Mouse (Mus musculus) forebrain, embryonic 14.5 days (tissue): Measurements from ENCODE around the gene Hcar1. TPM values are rescaled to one million over a fixed set of nuclear protein-coding genes. Genes with fewer than 3 reads are reported as not detected.
A peak's percentile ranks its signal among the peaks of the same experiment; 100 is the strongest.

Source experiments
- ATAC-seq: fragments of 200-750 bp; cut with Nextera tagmentation; 2 replicates; pipeline ENCODE4 v1.8.0; 2017; ENCODE audit warnings: mild to moderate bottlenecking, moderate library complexity
- DNase-seq: peaks from one replicate; pipeline ENCODE4 v3.0.0-alpha.2; 2015; ENCODE audit warnings: low spot score
- H3K27ac ChIP-seq: fragments of 300-500 bp; sonication (generic); 2 replicates; pipeline ENCODE4 v1.5.1; 2014; ENCODE audit warnings: low read depth, mild to moderate bottlenecking, control low read depth, low read length, moderate library complexity
- H3K27me3 ChIP-seq: fragments of 300-500 bp; sonication (generic); replicated peaks from 2 replicates; pipeline ENCODE4 v1.6.1; 2014; ENCODE audit warnings: low read length, control low read depth, mixed read lengths; ENCODE audit not compliant: control insufficient read depth, insufficient read depth
- H3K36me3 ChIP-seq: fragments of 300-500 bp; sonication (generic); 2 replicates; pipeline ENCODE4 v1.6.1; 2014; ENCODE audit warnings: low read length, control low read depth; ENCODE audit not compliant: control insufficient read depth, insufficient read depth
- H3K4me1 ChIP-seq: fragments of 300-500 bp; sonication (generic); 2 replicates; pipeline ENCODE4 v1.6.1; 2014; ENCODE audit warnings: antibody characterized with exemption, low read length, control low read depth; ENCODE audit not compliant: control insufficient read depth, insufficient read depth
- H3K4me2 ChIP-seq: fragments of 300-500 bp; sonication (generic); 2 replicates; pipeline ENCODE4 v1.6.1; 2014; ENCODE audit warnings: mild to moderate bottlenecking, control low read depth, low read length
- H3K4me3 ChIP-seq: fragments of 300-500 bp; sonication (generic); 2 replicates; pipeline ENCODE4 v1.5.1; 2014; ENCODE audit warnings: low read depth, low read length, control low read depth
- H3K9ac ChIP-seq: fragments of 300-500 bp; sonication (generic); 2 replicates; pipeline ENCODE4 v1.6.1; 2014; ENCODE audit warnings: mild to moderate bottlenecking, low read length, control low read depth, moderate library complexity
- H3K9me3 ChIP-seq: fragments of 300-500 bp; sonication (generic); replicated peaks from 2 replicates; pipeline ENCODE4 v1.6.1; 2016; ENCODE audit warnings: low read length, control low read depth, mixed read lengths; ENCODE audit not compliant: control insufficient read depth
- WGBS: fragments of 180-500 bp; shearing (Covaris S2); extraction: QIAGEN DNeasy Blood & Tissue Kit; methylation state at CpG from one replicate; pipeline ENCODE4 v1.1.7; 2014; 5-methylcytosine and 5-hydroxymethylcytosine counted together
- polyA plus RNA-seq: library from polyadenylated mRNA; unstranded; fragments of >200 nt; fragmentation: Nextera tagmentation; extraction: Ambion mirVana; gene quantifications from 2 replicates; pipeline ENCODE4 v1.2.1, GENCODE M21; 2014

Hcar1 gene
- polyA plus RNA-seq, 1 experiment from 2014 or later, result 0.17 TPM

GRCm38 (mm10) chr5:123897352-123897751 is 17.5 kb upstream of the Hcar1 start:
- Histone ChIP-seq H3K27ac (no peak overlapping the region), H3K4me1 (no peaks in the 10 kb centered on the region), H3K27me3 (no peaks in the 10 kb centered on the region), H3K4me2 (no peak overlapping the region), H3K9ac (no peak overlapping the region), H3K36me3 (no peaks in the 10 kb centered on the region), H3K9me3 (no peaks in the 10 kb centered on the region), H3K4me3 (no peak overlapping the region)
- no peak for DNase-seq
- ATAC-seq, result no peak
- 84% methylated on average over 13 of the region's 13 CpGs for WGBS

- Histone ChIP-seq H3K27me3 (no peaks in the 10 kb centered on the region), H3K4me1 (no peaks in the 10 kb centered on the region), H3K27ac (no peak overlapping the region), H3K9ac (no peak overlapping the region), H3K4me3 (no peak overlapping the region), H3K4me2 (no peak overlapping the region), H3K9me3 (no peaks in the 10 kb centered on the region), H3K36me3 (no peaks in the 10 kb centered on the region)
- ATAC-seq (no peak), DNase-seq (no peak)
- WGBS, result 84% methylated on average over 11 of the region's 11 CpGs
These were observed 16.6 kb upstream of the Hcar1 start for GRCm38 (mm10) chr5:123896395-123896794.

- H3K9me3 ChIP-seq, result no peaks in the 10 kb centered on the region
- H3K36me3 ChIP-seq, result no peaks in the 10 kb centered on the region
- no peaks in the 10 kb centered on the region for H3K4me1 ChIP-seq
- no peak for ATAC-seq
- no peaks in the 10 kb centered on the region for H3K27me3 ChIP-seq
- no peak overlapping the region for H3K4me2 ChIP-seq
- DNase-seq, result no peak
- no peak overlapping the region for H3K27ac ChIP-seq
- 93% methylated on average over 5 of the region's 5 CpGs for WGBS
- H3K4me3 ChIP-seq, result no peak overlapping the region
- no peak overlapping the region for H3K9ac ChIP-seq
These were observed 13.7 kb upstream of the Hcar1 start for GRCm38 (mm10) chr5:123893520-123893919.

- Histone ChIP-seq H3K36me3 (no peaks in the 10 kb centered on the region), H3K27me3 (no peaks in the 10 kb centered on the region), H3K27ac (no peak overlapping the region), H3K9ac (no peak overlapping the region), H3K4me3 (no peak overlapping the region), H3K9me3 (no peaks in the 10 kb centered on the region), H3K4me1 (no peaks in the 10 kb centered on the region), H3K4me2 (no peak overlapping the region)
- 40% methylated on average over 6 of the region's 6 CpGs for WGBS
- DNase-seq (peak; percentile 47), ATAC-seq (no peak)
These were observed 11.8 kb upstream of the Hcar1 start for GRCm38 (mm10) chr5:123891669-123892068.

GRCm38 (mm10) chr5:123890987-123891386 is 11.2 kb upstream of the Hcar1 start:
- Histone ChIP-seq H3K4me3 (no peak overlapping the region), H3K4me2 (no peak overlapping the region), H3K27me3 (no peaks in the 10 kb centered on the region), H3K36me3 (no peaks in the 10 kb centered on the region), H3K4me1 (no peaks in the 10 kb centered on the region), H3K27ac (no peak overlapping the region), H3K9ac (no peak overlapping the region), H3K9me3 (no peaks in the 10 kb centered on the region)
- WGBS, result 77% methylated on average over 5 of the region's 5 CpGs
- ATAC-seq (no peak), DNase-seq (no peak)

GRCm38 (mm10) chr5:123890312-123890711 is 10.5 kb upstream of the Hcar1 start:
- no peaks in the 10 kb centered on the region for H3K27me3 ChIP-seq
- 76% methylated on average over 2 of the region's 2 CpGs for WGBS
- H3K27ac ChIP-seq, result no peak overlapping the region
- H3K4me2 ChIP-seq, result no peak overlapping the region
- H3K4me3 ChIP-seq, result no peak overlapping the region
- no peaks in the 10 kb centered on the region for H3K36me3 ChIP-seq
- H3K4me1 ChIP-seq, result no peaks in the 10 kb centered on the region
- H3K9ac ChIP-seq, result no peak overlapping the region
- ATAC-seq, result no peak
- no peaks in the 10 kb centered on the region for H3K9me3 ChIP-seq
- no peak for DNase-seq

- Histone ChIP-seq H3K4me3 (no peak overlapping the region), H3K9me3 (no peaks in the 10 kb centered on the region), H3K36me3 (no peaks in the 10 kb centered on the region), H3K4me2 (no peak overlapping the region), H3K27me3 (no peaks in the 10 kb centered on the region), H3K9ac (no peak overlapping the region), H3K4me1 (no peaks in the 10 kb centered on the region), H3K27ac (no peak overlapping the region)
- WGBS, result 83% methylated on average over 3 of the region's 3 CpGs
- DNase-seq (no peak), ATAC-seq (no peak)
These were observed 6.5 kb upstream of the Hcar1 start for GRCm38 (mm10) chr5:123886365-123886764.

- Histone ChIP-seq H3K36me3 (no peaks in the 10 kb centered on the region), H3K27ac (no peak overlapping the region), H3K27me3 (no peaks in the 10 kb centered on the region), H3K4me2 (no peak overlapping the region), H3K4me1 (no peaks in the 10 kb centered on the region), H3K4me3 (no peak overlapping the region), H3K9me3 (no peaks in the 10 kb centered on the region), H3K9ac (no peak overlapping the region)
- no peak for DNase-seq
- 81% methylated on average over 10 of the region's 10 CpGs for WGBS
- ATAC-seq, result no peak
These were observed 4.5 kb upstream of the Hcar1 start for GRCm38 (mm10) chr5:123884332-123884731.

GRCm38 (mm10) chr5:123883891-123884290 is 4.1 kb upstream of the Hcar1 start:
- DNase-seq (no peak), ATAC-seq (no peak)
- no peaks in the 10 kb centered on the region for H3K4me1 ChIP-seq
- H3K27ac ChIP-seq, result no peak overlapping the region
- WGBS, result 86% methylated on average over 7 of the region's 7 CpGs
- no peak overlapping the region for H3K4me2 ChIP-seq
- no peaks in the 10 kb centered on the region for H3K9me3 ChIP-seq
- H3K9ac ChIP-seq, result no peak overlapping the region
- H3K27me3 ChIP-seq, result no peaks in the 10 kb centered on the region
- no peaks in the 10 kb centered on the region for H3K36me3 ChIP-seq
- no peak overlapping the region for H3K4me3 ChIP-seq
